Mouse (Mus musculus) natural killer cell, adult 2 months (primary cell): ENCODE data around the gene Pla2g4b.

Experiments used
- DNase-seq, 2 experiments: peaks; one replicate each; pipeline ENCODE4 v3.0.0; 2022; ENCODE audit warnings: low spot score in 2 of 2

Gene Pla2g4b

GRCm38 (mm10) chr2:120015882-120016281 is 17.3 kb upstream of the Pla2g4b start:
- DNase-seq, result no peak

- no peak for DNase-seq
Observed at GRCm38 (mm10) chr2:120017599-120017998, 15.6 kb upstream of the Pla2g4b start.

- DNase-seq, result no peak
Observed at GRCm38 (mm10) chr2:120024337-120024736, 8.9 kb upstream of the Pla2g4b start.

- DNase-seq, result peak; percentile 90 to 93
Observed at GRCm38 (mm10) chr2:120026984-120027949, 6.0 kb upstream of the Pla2g4b start, which contains the start of the genes Jmjd7 and Gm28042. Jmjd7 (plus strand) TSS chr2:120027483. Gm28042 (plus strand) TSS chr2:120027493.

- DNase-seq, result no peak
Observed at GRCm38 (mm10) chr2:120027950-120028331, 5.3 kb upstream of the Pla2g4b start.

- no peak for DNase-seq
Observed at GRCm38 (mm10) chr2:120030380-120030779, 2.8 kb upstream of the Pla2g4b start.

- no peak for DNase-seq
Observed at GRCm38 (mm10) chr2:120033726-120034125, 509 bp downstream of the Pla2g4b start.

- no peak for DNase-seq
Observed at GRCm38 (mm10) chr2:120037744-120038143, 4.5 kb downstream of the Pla2g4b start.

GRCm38 (mm10) chr2:120040991-120041390 is 7.8 kb downstream of the Pla2g4b start:
- no peak for DNase-seq

- DNase-seq, result no peak
Observed at GRCm38 (mm10) chr2:120044101-120044603, 10.9 kb downstream of the Pla2g4b start.

GRCm38 (mm10) chr2:120044676-120045075 is 11.5 kb downstream of the Pla2g4b start:
- no peak for DNase-seq

- DNase-seq, result no peak
Observed at GRCm38 (mm10) chr2:120046486-120047310, 13.5 kb downstream of the Pla2g4b start.

GRCm38 (mm10) chr2:120048173-120048572 is 15.0 kb downstream of the Pla2g4b start:
- DNase-seq, result no peak

GRCm38 (mm10) chr2:120049632-120050274 is 16.5 kb downstream of the Pla2g4b start:
- DNase-seq, result peak in 1 of 2 experiments; percentile 24

- no peak for DNase-seq
Observed at GRCm38 (mm10) chr2:120051405-120051804, 18.2 kb downstream of the Pla2g4b start.

GRCm38 (mm10) chr2:120054771-120055552 is 21.7 kb downstream of the Pla2g4b start:
- DNase-seq, result no peak

GRCm38 (mm10) chr2:120055923-120056322 is 22.7 kb downstream of the Pla2g4b start:
- DNase-seq, result no peak

GRCm38 (mm10) chr2:120058818-120059217 is 25.6 kb downstream of the Pla2g4b start:
- no peak for DNase-seq

- no peak for DNase-seq
Observed at GRCm38 (mm10) chr2:120059466-120059865, 26.2 kb downstream of the Pla2g4b start.

GRCm38 (mm10) chr2:120060190-120060589 is 27.0 kb downstream of the Pla2g4b start:
- DNase-seq, result no peak

- no peak for DNase-seq
Observed at GRCm38 (mm10) chr2:120060651-120061050, 27.4 kb downstream of the Pla2g4b start.
